Mouse (Mus musculus) spleen, adult 2 months (tissue): ENCODE measurements around the gene Daam2.

Experiments used
- CTCF ChIP-seq: fragments of 200-500 bp; IDR thresholded peaks from 2 replicates; pipeline ENCODE4 v1.5.1; 2011; ENCODE audit warnings: mild to moderate bottlenecking, inconsistent platforms; ENCODE audit not compliant: insufficient read depth, insufficient read length, insufficient replicate concordance; ENCODE audit errors: extremely low read depth
- POLR2A ChIP-seq: fragments of 200-500 bp; IDR thresholded peaks from 2 replicates; pipeline ENCODE4 v1.6.1; 2011; ENCODE audit warnings: low read depth, low read length, inconsistent platforms

GRCm38 (mm10) chr17:49498169-49498568, 66.0 kb downstream of the Daam2 start:
- TF ChIP-seq POLR2A (no peak), CTCF (no peak)
